Mouse (Mus musculus): ENCODE data around the gene Slc2a4.

DNA sequence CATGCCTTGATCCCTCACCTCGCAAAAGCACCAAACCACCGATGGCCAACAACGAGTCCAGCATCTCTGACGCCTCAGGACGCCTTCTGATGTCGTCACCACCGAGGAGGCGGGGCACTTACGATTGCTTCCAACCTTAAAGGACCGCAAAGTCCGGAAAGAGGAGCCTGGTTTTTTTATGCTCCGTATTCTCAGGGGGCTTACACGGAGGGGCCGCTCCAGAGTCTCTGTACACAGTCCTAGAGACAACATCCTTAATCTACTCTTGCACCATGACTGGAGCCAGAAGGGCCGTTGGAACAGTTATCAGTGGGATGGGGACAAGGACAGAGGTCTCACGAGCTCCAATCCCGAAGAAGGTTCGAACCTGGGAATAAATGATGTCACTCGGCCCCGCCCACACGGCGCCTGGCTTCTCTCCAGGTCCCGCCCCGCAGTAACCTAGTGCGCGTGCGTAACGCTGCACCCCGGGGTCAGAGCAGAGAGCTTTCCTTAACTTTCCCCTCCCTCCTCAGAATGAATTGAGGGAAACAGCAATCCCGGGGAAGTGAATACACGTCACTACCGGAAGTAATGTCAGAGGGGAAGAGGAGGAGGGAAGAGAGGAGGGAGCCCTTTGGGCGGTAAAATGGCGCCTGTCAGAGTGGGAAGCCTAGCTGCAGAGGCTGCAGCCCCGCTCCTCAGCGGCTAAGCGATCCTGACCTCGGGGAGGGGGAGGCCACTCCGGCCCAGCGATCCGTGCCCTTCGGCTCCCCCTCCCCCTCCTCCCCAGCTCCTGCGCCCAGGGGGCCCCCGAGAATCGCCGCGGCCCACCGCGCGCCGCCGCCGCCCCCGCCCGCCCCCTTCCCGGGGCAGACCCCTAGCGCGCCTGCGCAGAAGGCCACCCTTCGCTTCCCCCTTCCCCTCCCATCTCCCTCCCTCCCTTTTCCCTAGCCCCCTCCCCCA, 32.5 kb upstream of the Slc2a4 start:
- TF ChIP-seq CTCF (IDR thresholded peaks at IDR 0.05; ENCODE audit: control insufficient read depth, insufficient read depth, insufficient replicate concordance, low read depth, low read length): no peak
- TF ChIP-seq POLR2A (IDR thresholded peaks at IDR 0.05; ENCODE audit: control insufficient read depth, low read depth, low read length): peak; percentile 90

Measured in testis, adult 2 months (tissue).